Mouse (Mus musculus) liver, adult 2 months (tissue): ENCODE data around the gene Carf. TPM values are rescaled to one million over a fixed set of nuclear protein-coding genes. Genes with fewer than 3 reads are reported as not detected.
"Not testable (repeated sequence)": the region's sequence is repeated elsewhere in the genome, so short reads cannot be mapped to it uniquely, and the experiment has no call there.

Experiments
- DNase-seq: peaks from one replicate; pipeline ENCODE4 v3.0.0-alpha.2; 2011; ENCODE audit warnings: low read depth, low spot score; ENCODE audit errors: extremely low read depth
- H3K27ac ChIP-seq: fragments of 200-500 bp; replicated peaks from 2 replicates; pipeline ENCODE4 v1.5.1; 2012; ENCODE audit warnings: low read depth, mild to moderate bottlenecking, control low read depth, inconsistent platforms, low read length; ENCODE audit not compliant: insufficient read depth
- H3K27me3 ChIP-seq: fragments of 200-500 bp; 2 replicates; pipeline ENCODE4 v1.6.1; 2012; ENCODE audit warnings: mild to moderate bottlenecking, moderate library complexity, low read length, inconsistent platforms; ENCODE audit not compliant: control insufficient read depth, insufficient read depth
- H3K36me3 ChIP-seq: fragments of 200-500 bp; 2 replicates; pipeline ENCODE4 v1.6.1; 2012; ENCODE audit warnings: low read length, inconsistent platforms; ENCODE audit not compliant: control insufficient read depth, insufficient read depth
- H3K4me1 ChIP-seq: fragments of 200-500 bp; 2 replicates; pipeline ENCODE4 v1.6.1; 2011; ENCODE audit warnings: low read length; ENCODE audit not compliant: control insufficient read depth, insufficient read depth
- H3K4me3 ChIP-seq: fragments of 200-500 bp; 2 replicates; pipeline ENCODE4 v1.5.1; 2011; ENCODE audit warnings: low read depth, mild to moderate bottlenecking, control low read depth, low read length, moderate library complexity; ENCODE audit not compliant: insufficient read depth
- H3K79me2 ChIP-seq: fragments of 200-500 bp; 2 replicates; pipeline ENCODE4 v1.6.1; 2012; ENCODE audit warnings: inconsistent platforms, mild to moderate bottlenecking, low read length, moderate library complexity; ENCODE audit not compliant: control insufficient read depth, insufficient read depth
- H3K9ac ChIP-seq: fragments of 200-500 bp; 2 replicates; pipeline ENCODE4 v1.6.1; 2012; ENCODE audit warnings: low read depth, mild to moderate bottlenecking, control low read depth, inconsistent platforms, low read length
- CTCF ChIP-seq: fragments of 200-500 bp; IDR thresholded peaks from 2 replicates; pipeline ENCODE4 v1.5.1; 2011; ENCODE audit warnings: low read depth, low read length, control low read depth
- POLR2A ChIP-seq: fragments of 200-500 bp; IDR thresholded peaks from 2 replicates; pipeline ENCODE4 v1.6.1; 2011; ENCODE audit warnings: low read length, control low read depth; ENCODE audit not compliant: insufficient read depth; ENCODE audit errors: extremely low read depth
- WGBS: fragments of 180-500 bp; shearing (Covaris S2); methylation state at CpG from one replicate; pipeline ENCODE4 v1.1.7; 2018; 5-methylcytosine and 5-hydroxymethylcytosine counted together
- polyA plus RNA-seq: library from polyadenylated mRNA; depleted of rRNA; stranded (reverse); fragments of >200 nt; gene quantifications from 2 replicates; pipeline ENCODE4 v1.2.3, GENCODE M21; 2012; rRNA removed
- total RNA-seq: library from RNA; depleted of rRNA; stranded (reverse); fragments of >200 nt; gene quantifications from 2 replicates; pipeline ENCODE4 v1.2.3, GENCODE M21; 2014; rRNA removed

The Carf gene
- 4.7 and 5.8 TPM in 2 replicates for total RNA-seq
- 0.61 and 0.69 TPM in 2 replicates for polyA plus RNA-seq

GRCm38 (mm10) chr1:60098024-60098781 lies at the start of gene Carf, which contains the start of gene Wdr12:
Carf (plus strand) TSS chr1:60098247.
Wdr12 (minus strand) TSS chr1:60098645.
- Histone ChIP-seq H3K36me3 (peaks cover 7% of the 10 kb centered on the region; the same call in 1 of the 2 replicates), H3K4me1 (peaks cover 5% of the 10 kb centered on the region; the same call in 1 of the 2 replicates), H3K79me2 (no peaks in the 10 kb centered on the region; the same call in 1 of the 2 replicates), H3K9ac (peak within 1 kb of the TSS; percentile 92), H3K4me3 (peak within 1 kb of the TSS; percentile 87), H3K27ac (peak within 1 kb of the TSS; percentile 92), H3K27me3 (no peaks in the 10 kb centered on the region)
- under 1% methylated on average over 70 of the region's 71 CpGs for WGBS
- DNase-seq = peak; percentile 97
- TF ChIP-seq POLR2A (peak; percentile 65), CTCF (no peak)

GRCm38 (mm10) chr1:60054659-60055058 lies 43.4 kb upstream of the Carf start:
- TF ChIP-seq CTCF = peak; percentile 37; the same call in 1 of the 2 replicates
- no peak for TF ChIP-seq POLR2A
- H3K36me3 ChIP-seq = no peaks in the 10 kb centered on the region
- H3K9ac ChIP-seq = no peak overlapping the region
- 44% methylated on average over 3 of the region's 3 CpGs for WGBS
- DNase-seq = no peak
- H3K4me1 ChIP-seq = no peaks in the 10 kb centered on the region
- no peak overlapping the region for H3K27ac ChIP-seq
- no peak overlapping the region for H3K4me3 ChIP-seq
- H3K79me2 ChIP-seq = no peaks in the 10 kb centered on the region
- H3K27me3 ChIP-seq = no peaks in the 10 kb centered on the region

DNA sequence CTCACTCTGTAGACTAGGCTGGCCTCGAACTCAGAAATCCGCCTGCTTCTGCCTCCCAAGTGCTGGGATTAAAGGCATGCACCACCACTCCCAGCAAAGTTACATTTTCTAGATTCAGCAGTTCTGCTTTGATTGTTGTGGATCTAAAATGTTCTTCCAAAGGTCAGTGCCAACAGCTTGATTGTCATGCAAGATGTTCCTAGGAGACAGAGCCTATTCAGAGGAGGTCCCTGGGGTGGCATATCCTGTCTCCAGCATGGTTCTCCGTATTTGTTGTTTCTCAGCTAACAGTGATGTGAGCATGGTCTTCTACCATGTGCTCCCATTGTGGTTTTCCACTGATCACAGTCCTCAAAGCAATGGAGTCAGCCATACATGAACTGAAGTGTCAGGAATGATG lies 41.7 kb upstream of the Carf start:
- Histone ChIP-seq H3K79me2 (no peaks in the 10 kb centered on the region), H3K9ac (no peak overlapping the region), H3K36me3 (no peaks in the 10 kb centered on the region), H3K4me3 (no peak overlapping the region), H3K27me3 (no peaks in the 10 kb centered on the region), H3K4me1 (no peaks in the 10 kb centered on the region), H3K27ac (no peak overlapping the region)
- no peak for DNase-seq
- TF ChIP-seq CTCF = no peak
- no peak for TF ChIP-seq POLR2A
- 83% methylated on average over 3 of the region's 3 CpGs for WGBS

DNA sequence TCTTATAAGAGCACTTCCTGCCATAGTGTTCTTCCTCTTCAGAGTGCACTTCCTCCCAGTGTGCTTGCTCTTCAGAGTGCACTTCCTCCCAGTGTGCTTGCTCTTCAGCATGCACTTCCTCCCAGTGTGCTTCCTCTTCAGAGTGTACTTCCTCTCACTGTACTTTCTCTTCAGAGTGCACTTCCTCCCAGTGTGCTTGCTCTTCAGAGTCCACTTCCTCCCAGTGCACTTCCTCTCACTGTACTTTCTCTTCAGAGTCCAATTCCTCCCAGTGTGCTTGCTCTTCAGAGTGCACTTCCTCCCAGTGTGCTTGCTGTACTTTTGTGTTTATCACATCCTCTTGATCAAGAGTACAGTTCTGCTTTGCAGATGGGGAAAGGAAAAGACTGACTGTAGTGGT lies 27.3 kb upstream of the Carf start:
- not testable (repeated sequence) for H3K4me1 ChIP-seq, DNase-seq, H3K9ac ChIP-seq, H3K79me2 ChIP-seq, H3K36me3 ChIP-seq, H3K4me3 ChIP-seq, H3K27me3 ChIP-seq
- peak overlapping the region; percentile 24; the same call in 1 of the 2 replicates for H3K27ac ChIP-seq

GRCm38 (mm10) chr1:60074935-60075334 lies 23.1 kb upstream of the Carf start:
- DNase-seq = no peak
- Histone ChIP-seq H3K4me1 (no peaks in the 10 kb centered on the region), H3K36me3 (peaks cover 25% of the 10 kb centered on the region), H3K27ac (no peak overlapping the region), H3K4me3 (no peak overlapping the region), H3K79me2 (no peaks in the 10 kb centered on the region), H3K9ac (no peak overlapping the region), H3K27me3 (no peaks in the 10 kb centered on the region)
- TF ChIP-seq CTCF (no peak), POLR2A (no peak)
- WGBS = 85% methylated on average over 2 of the region's 2 CpGs

- H3K4me3 ChIP-seq = no peak overlapping the region
- TF ChIP-seq POLR2A (no peak), CTCF (no peak)
- no peak for DNase-seq
- H3K9ac ChIP-seq = no peak overlapping the region
- no peaks in the 10 kb centered on the region for H3K4me1 ChIP-seq
- H3K27ac ChIP-seq = no peak overlapping the region
- peaks cover 30% of the 10 kb centered on the region for H3K36me3 ChIP-seq
- WGBS = 83% methylated on average over 3 of the region's 3 CpGs
- no peaks in the 10 kb centered on the region for H3K79me2 ChIP-seq
- no peaks in the 10 kb centered on the region for H3K27me3 ChIP-seq
These were observed 22.5 kb upstream of the Carf start for GRCm38 (mm10) chr1:60075590-60075989.
